Mouse (Mus musculus) brain, adult 2 months (tissue): ENCODE data around the gene Cul1.

ENCODE experiments used
- DNase-seq: peaks from one replicate; pipeline ENCODE4 v3.0.0; 2011; ENCODE audit warnings: low read depth, low spot score

Gene Cul1

DNA sequence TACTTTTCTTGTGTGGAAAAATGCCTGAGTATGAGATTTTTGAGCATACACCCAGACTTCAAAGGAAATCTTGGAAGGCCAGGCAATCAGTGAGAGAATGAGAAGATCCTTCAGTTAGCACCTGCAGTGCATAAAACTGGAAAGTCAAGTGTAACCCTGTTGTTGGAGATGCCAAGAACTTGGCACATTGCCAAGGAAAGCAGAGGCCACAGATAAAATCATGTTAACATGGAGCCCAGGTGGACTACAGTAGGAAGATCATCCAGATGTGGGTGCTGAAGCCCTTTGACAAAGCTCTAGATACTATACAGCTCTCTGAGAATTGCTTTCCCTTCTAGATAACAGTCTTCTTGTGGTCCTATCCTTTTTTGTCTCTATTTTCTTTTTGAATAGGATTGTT is 19.2 kb downstream of the Cul1 start:
- DNase-seq, result peak; percentile 23

DNA sequence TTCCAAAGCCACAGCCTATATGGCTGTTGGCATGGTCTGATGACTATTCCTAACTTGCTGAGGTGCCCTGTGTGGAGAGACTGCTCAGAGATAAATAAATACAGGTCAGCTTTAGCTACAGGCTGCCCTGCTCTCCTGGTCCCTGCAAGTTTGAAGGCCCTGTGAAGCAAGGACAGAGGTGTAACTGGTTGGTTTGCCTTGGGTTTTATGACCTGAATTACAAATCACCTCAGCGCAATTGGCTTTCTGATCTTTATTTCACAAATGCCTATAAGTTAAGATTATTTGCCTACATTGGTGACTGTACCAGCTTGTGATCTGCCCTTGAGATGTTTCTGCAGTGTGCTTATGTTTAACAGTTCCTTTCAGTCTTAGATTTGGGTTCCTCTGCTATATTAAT is 28.8 kb downstream of the Cul1 start:
- no peak for DNase-seq

DNA sequence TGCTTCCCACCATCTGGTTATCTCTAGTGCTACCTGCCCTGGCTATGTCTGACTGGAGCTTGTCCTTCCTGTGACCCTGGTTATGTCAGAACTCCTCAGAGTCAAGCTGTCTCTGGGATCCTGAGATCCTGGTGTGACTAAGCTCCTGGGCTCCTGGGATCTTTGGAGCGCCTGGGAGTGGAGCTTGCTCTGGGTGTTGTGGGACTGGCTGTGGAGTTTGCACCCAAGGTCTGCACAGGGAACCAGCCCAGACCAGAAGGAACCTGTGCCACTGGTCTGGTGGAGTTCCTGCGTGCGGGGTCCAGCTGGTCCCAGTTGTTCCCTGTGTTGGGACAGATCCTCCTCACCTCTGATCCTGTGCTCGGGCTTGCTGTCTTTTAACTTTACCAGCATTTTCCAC is 41.4 kb downstream of the Cul1 start:
- no peak for DNase-seq

DNA sequence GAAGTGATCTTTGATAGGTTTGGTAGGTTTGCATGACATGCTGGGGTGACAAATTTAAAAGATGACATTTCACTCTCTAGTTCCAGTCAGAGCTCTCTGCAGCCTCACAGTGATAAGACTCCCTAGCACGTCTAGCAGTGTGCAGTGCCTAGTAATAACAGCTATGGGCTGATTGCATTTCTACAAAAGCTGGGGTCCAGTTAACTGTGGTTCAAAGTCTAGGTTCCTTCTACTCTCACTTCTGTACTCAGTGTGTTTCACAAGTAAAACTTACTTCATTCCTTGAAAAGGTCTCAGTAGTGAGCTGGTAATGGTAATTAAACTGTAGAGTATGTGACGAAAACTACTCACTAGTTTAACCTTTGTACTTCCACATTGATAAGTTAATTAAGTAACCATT is 66.8 kb downstream of the Cul1 start:
- DNase-seq, result no peak

DNA sequence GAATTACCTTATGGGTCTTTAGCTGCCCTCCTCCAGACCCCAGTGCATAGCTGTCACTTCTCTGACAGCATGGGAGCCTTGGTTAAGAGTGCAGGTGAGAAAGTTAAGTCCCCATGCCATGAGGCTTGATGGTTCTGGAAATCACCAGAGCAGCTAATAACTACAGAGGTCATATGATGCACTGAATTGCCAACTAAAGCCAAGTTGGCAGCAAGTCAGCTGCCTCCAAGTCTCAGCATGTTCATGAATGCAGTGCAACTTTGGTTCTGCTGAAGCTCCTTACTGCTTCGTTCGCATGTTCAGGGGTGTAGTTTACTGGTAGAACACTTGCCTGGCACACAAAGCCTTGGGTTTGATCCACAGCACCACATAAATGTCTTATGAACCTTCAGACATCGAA is 69.2 kb downstream of the Cul1 start:
- peak; percentile 30 for DNase-seq

DNA sequence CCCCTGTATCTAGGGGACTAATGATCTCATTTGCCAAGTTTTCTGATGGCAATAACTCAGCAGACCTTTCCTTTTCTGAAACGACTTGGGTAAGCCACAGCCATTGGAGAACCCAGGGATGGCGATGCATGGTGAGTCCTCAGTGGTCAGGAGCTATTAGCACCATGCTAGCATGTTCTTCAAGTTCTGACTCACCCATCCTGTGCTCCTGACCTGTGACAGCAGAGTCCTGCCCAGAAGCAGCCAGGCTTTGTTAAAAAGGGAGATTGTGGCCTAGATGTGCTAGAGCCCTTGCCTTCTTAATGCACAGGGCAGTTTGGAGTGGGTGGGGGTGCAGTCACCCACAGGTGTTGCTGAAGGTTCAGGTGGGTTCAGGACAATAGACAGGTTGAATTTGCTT is 71.8 kb downstream of the Cul1 start:
- no peak for DNase-seq

DNA sequence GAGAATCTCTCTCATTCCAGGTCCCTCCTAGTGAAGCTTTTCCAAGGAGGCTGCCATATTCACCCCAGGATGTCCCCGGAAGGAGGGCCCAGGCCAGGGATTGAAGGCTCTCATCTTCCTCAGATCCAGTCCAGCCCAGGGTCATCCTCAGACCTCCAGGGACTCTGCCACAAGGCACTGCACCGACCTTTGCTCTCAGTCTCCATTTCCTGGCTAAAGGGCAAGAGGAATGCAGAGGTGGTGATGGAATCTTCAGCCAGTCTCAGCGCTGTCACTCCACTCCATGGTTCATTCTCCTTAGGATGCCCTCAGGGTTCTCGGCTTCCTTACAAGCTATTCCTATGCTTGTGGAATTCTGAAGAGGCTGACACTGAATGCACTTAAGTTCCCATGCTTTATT is 73.2 kb downstream of the Cul1 start:
- DNase-seq, result no peak

DNA sequence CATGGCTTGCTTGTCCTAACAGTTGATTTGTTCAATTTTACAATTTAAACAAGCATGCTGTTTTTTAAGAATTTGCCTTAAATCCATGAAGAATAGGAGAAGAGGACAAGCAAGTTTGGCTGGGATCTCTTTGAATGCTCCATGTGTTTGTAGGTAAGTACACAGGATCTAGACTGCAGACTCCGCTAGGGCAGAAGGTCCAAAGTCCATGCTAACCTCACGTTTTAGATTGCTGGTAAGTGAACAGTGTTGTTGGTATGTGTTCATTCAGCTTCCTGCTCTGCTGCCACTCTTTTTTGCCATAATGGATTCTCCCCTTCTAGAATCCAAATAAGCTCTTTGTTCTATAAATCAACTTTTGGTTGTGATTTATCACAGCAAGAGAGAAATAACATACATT is 73.9 kb downstream of the Cul1 start:
- DNase-seq, result no peak

DNA sequence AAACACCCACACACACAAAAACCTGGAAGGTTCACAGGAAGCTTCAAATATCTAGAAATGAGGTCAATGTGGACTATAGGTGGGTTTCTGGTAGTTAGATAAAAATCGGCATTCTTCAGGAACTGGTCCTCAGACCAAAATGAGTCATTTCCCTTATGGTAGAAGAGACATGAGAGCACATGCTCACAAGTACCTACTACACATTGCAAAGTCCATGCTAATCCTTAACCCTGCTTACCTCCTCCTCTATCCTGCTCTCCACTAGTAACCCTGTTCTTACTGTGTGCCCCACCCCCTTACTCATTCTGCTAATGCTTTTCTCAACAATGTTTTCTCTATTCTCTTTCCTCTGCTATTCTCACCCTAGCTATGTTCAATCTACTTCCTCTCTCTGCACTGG is 74.5 kb downstream of the Cul1 start:
- no peak for DNase-seq

DNA sequence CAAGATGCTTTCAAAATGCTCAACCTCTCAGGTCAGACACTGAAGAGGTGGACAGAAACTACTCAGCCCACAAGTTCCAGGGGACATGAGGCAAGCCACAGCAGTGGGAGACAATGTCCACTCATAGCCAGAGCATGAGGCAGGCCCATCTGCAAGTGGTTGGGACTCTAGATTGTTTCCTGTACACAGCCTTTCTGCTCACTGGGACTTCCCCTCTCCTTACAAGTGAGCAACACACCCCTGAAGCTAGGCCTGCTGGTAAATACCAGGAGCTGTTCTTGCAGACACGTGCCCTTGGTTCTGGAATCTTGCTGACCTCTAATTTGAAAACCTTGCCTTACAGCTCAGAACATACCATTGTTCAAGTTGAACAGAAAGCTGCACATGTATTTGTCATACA is 79.3 kb downstream of the Cul1 start:
- DNase-seq, result no peak

DNA sequence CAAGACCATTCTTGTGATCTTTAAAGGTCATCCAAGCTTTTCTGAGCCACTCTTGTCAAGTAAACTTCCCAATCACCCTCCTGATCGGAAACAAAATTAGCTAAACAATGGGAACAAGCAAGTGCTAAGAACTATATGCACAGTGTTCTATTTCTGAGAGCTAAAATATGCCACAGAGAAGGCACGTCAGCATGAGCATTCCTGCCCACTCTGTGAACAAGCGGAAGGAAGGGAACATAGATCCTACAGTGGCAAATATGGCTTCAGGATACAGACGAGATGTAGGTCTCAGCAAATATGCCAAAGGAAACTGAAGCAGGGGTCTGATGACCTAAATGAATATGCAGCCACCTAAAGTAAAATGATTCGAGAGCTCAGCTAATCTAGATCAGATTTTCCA is 82.1 kb downstream of the Cul1 start:
- peak; percentile 19 for DNase-seq

DNA sequence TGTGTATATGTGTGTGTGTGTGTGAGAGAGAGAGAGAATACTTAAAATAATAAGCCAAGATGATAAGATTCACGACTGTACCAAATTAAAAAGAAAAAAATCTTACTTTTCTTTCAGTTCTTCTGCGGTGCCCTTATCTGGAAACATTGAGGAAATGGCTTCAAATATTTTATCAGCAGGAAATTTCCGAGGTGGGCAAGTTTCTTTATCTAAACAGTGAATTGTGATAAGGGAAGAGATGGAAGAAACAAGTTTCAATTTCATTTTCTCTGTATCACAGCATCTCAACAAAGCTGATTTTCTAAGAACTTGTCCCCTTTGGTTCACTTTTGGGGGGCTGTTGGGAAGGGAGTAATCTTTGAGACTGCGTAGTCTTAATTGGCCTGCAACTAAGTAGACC is 99.1 kb downstream of the Cul1 start:
- no peak for DNase-seq

DNA sequence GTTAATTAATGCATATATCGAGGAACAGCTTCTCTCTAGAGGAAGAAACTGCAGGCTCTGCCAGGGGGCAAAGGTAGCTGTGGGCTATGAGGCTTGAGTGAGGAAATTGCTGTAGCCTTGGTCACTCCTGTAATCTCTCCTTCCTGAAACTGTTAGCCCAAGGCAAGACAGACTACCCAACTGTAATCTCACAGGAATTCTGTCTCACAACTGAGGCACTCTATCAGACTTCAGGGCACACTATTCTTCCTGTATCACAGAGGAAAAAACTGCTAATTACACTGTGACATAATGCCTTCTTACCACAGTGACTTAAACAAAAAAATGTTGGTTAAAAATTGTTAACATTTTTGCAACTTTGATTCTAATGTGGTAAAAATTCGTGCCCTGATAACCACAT is 106.1 kb downstream of the Cul1 start:
- no peak for DNase-seq

DNA sequence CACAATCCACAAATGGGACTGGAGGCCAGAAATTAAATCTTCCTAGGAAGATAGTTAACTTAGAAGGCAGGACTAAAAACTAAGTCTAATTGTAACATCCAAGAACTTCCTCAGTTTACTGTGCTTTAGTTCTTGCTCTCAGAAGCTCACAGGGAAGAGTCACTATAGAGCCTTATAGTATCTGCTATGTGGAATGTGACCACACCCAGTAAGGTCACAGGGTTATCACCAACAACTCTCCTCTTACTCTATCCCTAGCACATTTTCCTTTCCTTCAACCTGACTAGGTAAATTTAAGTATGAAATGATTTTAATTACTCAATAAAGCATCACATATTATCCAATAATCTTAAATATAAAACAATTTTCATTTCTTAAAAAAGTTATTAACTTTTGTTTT is 107.2 kb downstream of the Cul1 start:
- DNase-seq, result no peak

DNA sequence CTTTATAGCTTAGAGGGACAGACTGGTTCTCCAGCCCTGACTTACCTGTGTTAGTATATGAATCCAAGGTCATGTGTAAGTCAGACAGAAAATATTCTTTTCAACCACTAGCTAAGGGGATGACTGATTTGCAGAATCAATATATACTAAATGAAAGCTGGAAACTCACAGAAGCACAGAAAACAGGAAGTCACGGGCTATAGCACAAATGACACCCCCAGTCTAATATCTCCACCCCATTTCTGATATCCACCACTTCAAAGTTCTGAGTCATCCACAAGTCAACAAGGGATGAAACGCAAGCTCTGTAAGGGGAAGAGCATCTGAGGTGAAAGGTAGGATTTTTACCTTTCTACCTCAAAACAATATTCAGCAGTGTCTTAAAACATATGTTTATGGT is 107.6 kb downstream of the Cul1 start:
- DNase-seq, result no peak

DNA sequence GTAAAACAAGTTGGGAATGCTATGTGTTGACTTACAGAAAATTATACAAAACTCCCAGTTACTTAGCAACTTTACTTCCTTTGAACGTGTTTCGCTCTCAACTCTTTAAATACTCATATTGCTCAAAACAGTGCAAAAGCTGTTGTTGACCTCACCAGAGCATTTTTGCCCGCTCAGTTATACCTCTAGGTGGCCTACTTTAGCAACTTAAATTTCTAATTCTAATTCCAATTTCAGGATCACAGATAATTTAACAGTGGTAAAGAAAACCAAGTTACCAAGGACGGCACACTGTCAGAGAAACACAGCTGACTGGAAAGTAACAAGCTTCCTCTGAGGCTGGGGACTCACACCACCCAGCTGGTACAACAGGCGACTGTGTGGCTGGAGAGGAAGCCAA is 108.2 kb downstream of the Cul1 start:
- DNase-seq, result peak; percentile 30

DNA sequence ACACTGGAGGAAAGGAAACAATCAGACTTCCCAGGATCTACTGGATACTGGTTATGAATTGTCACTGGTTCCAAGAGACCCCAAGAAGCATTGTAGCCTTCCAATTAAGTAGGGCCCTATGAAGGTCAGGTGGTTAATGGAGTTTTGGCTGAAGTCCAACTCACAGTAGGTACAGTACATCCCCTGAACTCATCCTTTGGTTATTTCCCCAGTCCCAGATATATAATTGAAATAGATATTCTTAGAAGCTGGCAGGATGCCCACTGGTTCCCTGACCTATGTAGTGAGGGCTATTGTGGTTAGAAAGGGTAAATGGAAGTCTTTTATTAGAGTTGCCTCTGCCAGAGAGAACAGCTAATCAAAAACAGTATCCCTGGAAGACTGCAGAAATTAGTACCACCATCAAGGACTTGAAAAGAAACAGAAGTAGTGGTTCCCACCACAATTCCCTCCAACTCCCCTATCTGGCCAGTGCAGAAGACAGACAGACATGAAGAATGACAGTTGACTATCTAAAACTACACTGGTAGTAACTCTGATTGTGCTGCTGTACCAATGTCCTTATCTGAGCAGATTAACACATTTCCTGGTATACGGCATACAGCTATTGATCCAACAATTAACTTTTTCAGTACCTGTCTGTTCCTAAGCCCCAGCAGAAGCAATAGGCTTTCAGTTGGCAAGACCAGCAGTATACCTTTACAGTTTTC is 112.3 kb downstream of the Cul1 start:
- DNase-seq, result peak; percentile 5

DNA sequence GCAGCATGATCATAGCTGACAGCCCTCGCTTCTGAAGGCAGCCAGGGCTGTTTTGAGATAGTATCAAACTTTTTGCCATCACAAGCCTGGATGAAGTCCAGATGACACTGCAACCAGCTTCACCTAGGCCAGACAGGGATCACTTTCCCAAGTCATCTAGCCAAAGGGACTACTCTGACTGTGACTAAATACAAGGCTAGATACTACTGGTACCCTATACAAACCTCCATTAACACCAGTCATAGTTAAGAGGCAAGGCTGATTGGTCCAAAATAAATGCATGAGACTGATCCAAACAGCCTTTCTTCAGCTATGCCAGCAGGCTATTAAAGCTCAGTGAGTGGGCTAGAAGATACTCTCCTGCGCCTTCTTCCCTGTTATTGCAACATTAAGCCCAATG is 119.7 kb downstream of the Cul1 start:
- DNase-seq, result no peak
